Mouse (Mus musculus) cerebellum, postnatal 25 days (tissue): ENCODE results near the gene Gm43517.

Experiments used
- DNase-seq, 2 experiments: peaks; one replicate each; pipeline ENCODE4 v3.0.0; 2021; ENCODE audit warnings: mixed read lengths in 2 of 2

Gene Gm43517

DNA sequence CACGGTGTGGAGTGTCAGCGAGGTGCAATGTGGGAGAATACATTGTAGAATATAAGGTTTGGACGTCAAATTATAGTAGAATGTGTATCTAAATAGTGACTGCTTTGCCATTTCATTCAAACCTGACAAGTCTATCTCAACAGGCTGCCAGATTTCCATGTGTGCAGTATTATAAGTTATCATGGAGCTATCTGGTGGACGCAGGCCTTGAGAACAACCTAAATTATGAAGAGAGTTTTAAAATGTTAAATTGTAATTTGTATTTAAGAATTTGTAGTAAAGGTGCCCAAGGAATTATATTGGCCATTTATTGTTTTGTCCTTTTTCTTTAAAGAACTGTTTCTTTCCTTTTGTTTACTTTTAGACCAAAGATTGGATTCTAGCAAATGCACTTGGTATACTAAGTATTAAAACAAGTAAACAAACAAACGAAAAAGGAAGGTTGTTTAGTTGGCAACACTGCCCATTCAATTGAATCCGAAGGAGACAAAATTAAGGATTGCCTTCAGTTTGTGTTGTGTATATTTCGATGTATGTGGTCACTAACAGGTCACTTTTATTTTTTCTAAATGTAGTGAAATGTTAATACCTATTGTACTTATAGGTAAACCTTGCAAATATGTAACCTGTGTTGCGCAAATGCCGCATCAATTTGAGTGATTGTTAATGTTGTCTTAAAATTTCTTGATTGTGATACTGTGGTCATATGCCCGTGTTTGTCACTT, 1.3 kb downstream of the Gm43517 start:
- DNase-seq: no peak

GRCm38 (mm10) chr12:49387856-49388598, 3.1 kb downstream of the Gm43517 start:
- DNase-seq: no peak

DNA sequence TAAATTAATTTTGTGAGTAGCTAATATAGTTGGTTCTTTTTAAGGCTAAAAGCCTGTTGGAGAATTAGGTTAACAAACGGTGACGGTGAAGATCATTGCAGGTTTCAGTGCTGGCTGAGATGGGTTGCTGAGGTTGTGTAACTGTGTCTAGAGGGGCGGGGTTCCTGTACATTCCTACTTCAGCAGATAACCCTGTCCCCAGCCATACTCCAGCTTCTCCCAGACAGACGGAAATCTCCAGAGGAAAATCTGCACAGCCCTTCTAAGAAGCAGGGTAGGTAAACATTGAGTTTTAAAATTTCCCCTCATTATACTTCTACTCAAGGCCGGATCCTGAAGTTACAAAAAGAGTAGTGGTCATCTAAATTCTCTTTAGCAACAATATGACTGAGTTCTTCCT, 4.7 kb downstream of the Gm43517 start:
- DNase-seq: no peak

GRCm38 (mm10) chr12:49390257-49390656, 5.3 kb downstream of the Gm43517 start:
- no peak for DNase-seq

DNA sequence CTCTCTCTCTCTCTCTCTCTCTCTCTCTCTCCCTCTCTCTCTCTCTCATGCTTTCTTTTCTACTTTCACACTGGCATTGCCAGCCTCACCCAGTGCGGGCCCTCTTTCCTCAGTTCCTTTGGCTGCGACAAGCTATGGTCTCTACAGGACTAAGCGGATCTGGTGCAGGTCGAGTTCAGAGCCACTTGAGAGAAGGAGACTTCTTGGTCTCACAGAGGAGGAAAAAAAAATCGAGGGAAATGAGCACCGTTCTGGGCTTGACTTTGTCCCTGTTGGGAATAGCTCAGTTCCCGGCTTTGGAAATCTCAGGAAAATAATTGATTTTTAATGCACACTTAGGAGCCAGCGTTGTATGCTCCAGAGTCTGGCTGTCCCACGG, 5.9 kb downstream of the Gm43517 start:
- DNase-seq: no peak

DNA sequence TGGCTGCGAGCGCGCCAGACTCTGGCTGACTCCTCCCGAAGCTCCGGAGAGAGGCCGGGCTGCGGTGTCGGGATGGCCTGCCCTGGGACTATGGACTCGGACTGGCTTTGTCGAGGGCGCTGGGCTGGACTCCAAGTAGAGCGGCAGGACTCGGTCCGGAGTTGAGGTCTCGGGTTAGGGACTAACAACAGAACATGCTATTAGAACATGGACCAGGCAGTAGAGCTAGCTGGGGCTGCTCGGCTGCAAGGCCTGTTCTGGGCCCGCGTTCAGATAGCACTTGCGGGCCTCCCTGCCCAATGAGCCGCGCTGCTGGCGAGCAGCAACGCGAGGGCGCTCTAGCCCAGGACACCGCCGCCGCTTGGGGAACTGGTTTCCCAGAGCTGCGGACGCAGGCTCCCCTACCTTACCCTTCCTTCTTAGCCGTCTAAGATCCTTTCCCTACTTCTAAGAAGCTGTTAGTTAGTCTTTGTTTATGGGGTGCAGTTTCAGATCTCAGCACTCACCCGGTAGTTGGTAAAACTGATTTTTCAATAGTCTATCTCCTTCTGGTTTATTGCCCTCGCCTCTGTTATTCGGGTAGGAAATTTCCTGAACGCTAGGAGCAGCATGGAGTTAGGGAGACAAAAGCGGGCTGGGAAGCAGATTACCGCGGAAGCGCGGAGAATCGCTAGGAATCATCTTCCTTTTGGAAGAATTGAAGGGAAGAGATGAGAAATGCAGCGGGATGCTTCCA, 6.5 kb downstream of the Gm43517 start:
- peak; percentile 35 to 46 for DNase-seq

DNA sequence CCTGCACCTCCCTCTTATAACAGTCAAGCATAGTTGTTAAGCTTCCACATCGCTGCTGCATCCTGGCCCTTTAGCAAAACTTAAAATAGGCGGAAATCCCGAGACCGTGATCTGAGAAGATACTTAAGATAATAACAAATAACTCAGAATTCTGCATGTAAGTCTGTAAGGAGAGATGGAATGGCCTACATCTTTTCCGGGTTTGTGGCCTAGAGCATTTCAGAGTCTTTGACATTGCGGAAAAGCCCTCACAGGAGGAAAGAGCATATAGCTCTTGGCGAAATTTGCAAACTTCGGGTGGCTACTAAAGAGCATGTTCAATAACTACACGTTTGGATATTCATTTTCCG, 7.0 kb downstream of the Gm43517 start:
- no peak for DNase-seq

DNA sequence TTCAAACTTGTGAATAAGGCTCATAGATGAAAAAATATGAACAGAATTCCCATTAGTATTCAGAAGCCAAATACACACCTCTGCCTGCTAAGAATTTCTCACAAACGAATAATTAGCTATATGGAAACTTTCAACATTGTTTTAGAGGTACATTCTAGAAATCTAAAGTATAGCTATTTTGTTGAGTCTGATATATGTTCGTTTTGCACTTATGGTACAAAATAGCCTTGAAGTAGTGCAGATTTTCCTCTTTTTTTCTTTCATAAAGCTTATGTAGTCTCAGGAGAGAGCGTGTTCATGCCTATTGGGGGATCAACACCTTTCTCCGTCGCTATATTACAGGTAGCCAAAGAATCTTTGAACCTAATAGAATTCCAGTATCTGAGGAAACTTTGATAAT, 7.9 kb downstream of the Gm43517 start:
- DNase-seq: no peak

GRCm38 (mm10) chr12:49393639-49394038, 8.7 kb downstream of the Gm43517 start:
- DNase-seq: no peak

- no peak for DNase-seq
Observed at GRCm38 (mm10) chr12:49394181-49394580, 9.2 kb downstream of the Gm43517 start.

GRCm38 (mm10) chr12:49394836-49395235, 9.9 kb downstream of the Gm43517 start:
- no peak for DNase-seq

GRCm38 (mm10) chr12:49395969-49396368, 11.0 kb downstream of the Gm43517 start:
- no peak for DNase-seq

- no peak for DNase-seq
Observed at GRCm38 (mm10) chr12:49396776-49397175, 11.8 kb downstream of the Gm43517 start.

GRCm38 (mm10) chr12:49397443-49398162, 12.6 kb downstream of the Gm43517 start:
- DNase-seq: no peak

- no peak for DNase-seq
Observed at GRCm38 (mm10) chr12:49398163-49398540, 13.2 kb downstream of the Gm43517 start.

DNA sequence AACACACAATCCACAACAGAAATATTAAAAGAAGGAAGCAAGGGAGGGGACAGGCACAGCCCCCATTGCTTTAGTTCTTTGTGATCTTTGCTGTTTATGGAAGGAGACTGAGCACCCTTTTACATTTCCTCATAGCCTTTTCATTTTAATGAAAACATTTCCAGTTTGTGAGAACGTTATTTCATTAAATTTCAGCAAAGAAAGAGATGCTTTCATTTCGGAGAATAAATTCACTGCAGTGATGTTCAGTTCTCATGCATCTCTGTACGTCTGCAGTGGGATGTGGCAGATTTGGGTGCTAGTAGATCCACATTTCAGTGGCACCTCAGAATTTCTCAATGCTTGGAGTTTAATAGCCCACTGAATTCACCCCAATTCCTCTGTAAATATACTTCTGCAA, 13.7 kb downstream of the Gm43517 start:
- no peak for DNase-seq

DNA sequence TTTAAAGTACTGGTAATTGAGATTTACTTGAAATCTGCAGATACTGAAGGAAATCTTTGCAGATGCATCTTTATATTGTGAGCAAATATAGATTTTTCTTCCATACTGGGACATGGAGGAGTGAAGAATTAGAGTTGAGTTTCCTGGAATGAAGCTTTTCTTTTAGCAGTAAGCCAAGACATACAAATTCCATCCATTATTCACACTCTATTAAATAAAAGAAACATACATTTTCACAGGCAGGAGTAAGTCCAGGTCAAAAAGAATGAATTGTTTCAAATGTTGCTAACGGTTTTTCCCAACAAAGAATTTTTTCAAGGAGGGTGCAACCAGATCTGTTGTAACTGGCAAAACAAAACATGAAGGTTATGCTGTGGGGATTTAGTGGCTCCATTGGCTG, 14.6 kb downstream of the Gm43517 start:
- DNase-seq: no peak

DNA sequence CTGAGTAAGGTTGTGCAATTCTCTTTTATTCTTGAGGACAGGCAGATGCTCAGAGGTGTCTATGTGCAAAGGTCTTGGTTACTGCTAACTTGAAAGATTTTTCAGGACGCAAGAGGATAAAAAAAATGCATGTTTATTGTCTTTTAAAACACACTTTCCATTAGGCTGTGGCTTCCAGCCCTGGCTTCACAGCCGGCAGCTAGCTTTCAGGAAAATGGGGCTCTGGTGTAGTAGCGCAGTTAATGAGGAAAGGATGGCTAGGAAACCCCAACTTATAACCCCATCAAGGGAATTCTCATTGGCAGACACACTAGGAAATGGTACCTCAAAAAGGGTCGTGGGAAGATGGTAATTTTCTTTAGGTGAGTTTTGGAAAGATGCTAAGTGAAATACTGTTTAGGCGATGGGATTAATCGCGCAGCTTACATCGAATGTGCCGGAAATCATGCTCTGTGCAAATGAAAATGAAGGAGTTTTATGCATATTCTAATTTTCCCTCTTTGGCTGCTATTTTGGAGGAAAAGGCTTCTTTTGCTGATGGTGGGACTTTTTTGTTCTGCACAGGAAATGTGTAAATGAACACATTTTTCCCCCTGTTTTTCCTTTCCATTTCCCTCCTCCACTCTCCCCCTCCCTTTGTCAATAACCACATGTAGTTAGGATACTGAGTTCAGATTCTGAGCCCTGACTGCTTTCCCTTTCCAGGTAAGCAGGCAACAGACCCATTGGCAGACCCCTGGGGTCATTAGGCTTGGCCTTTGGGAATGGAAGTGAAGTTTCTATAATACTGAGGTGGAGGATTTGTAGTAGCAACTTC, 15.3 kb downstream of the Gm43517 start:
- no peak for DNase-seq

- no peak for DNase-seq
Observed at GRCm38 (mm10) chr12:49400853-49401118, 15.8 kb downstream of the Gm43517 start.

- DNase-seq: no peak
Observed at GRCm38 (mm10) chr12:49401119-49401795, 16.3 kb downstream of the Gm43517 start.

- no peak for DNase-seq
Observed at GRCm38 (mm10) chr12:49401796-49402130, 16.8 kb downstream of the Gm43517 start.

DNA sequence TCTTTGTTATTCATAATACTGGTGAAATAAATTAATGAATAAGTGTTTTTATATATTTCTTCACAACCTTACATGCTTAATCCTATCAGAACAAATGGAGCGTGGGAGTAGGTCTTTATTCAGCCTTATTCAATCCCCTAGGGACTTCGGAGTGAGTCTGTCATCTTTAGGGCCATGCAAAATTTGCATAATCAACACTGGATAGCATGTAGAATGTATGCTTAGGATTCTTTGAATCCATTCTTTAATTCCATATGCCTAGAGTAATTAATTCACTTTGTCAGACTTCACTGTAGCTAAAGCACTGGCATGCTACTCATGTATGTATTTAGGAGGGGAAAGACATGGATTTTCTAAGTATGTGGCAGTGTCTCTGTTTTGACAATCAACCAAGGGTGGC, 24.9 kb downstream of the Gm43517 start:
- DNase-seq: no peak
